Mouse (Mus musculus): ENCODE data around the gene Jund. TPM values are rescaled to one million over a fixed set of nuclear protein-coding genes. Genes with fewer than 3 reads are reported as not detected.
A peak's percentile ranks its signal among the peaks of the same experiment; 100 is the strongest.

Jund gene
- total RNA-seq, 2 experiments from 2014 or later = 79.2 to 130 TPM

- DNase-seq = peak; percentile 3
Measured at GRCm38 (mm10) chr8:70726721-70727120, 28.0 kb downstream of the Jund start.

- DNase-seq = peak; percentile 5
Measured at GRCm38 (mm10) chr8:70729808-70730475, 31.2 kb downstream of the Jund start.

- DNase-seq = peak; percentile 3
Measured at GRCm38 (mm10) chr8:70730956-70731355, 32.2 kb downstream of the Jund start.

- no peak for DNase-seq
Measured at GRCm38 (mm10) chr8:70737705-70738104, 39.0 kb downstream of the Jund start.

- DNase-seq = no peak
Measured at GRCm38 (mm10) chr8:70738211-70738610, 39.5 kb downstream of the Jund start.

- DNase-seq = no peak
Measured at GRCm38 (mm10) chr8:70741661-70742060, 42.9 kb downstream of the Jund start.

GRCm38 (mm10) chr8:70742176-70742575 is 43.4 kb downstream of the Jund start:
- no peak for DNase-seq

- DNase-seq = no peak
Measured at GRCm38 (mm10) chr8:70742981-70743655, 44.4 kb downstream of the Jund start.

GRCm38 (mm10) chr8:70743656-70744590 is 45.2 kb downstream of the Jund start:
- peak; percentile 59 for DNase-seq

GRCm38 (mm10) chr8:70744806-70745205 is 46.1 kb downstream of the Jund start:
- peak; percentile 4 for DNase-seq

- DNase-seq = peak; percentile 6
Measured at GRCm38 (mm10) chr8:70745691-70746220, 47.0 kb downstream of the Jund start.

GRCm38 (mm10) chr8:70746676-70747075 is 47.9 kb downstream of the Jund start:
- peak; percentile 20 for DNase-seq

- peak; percentile 7 for DNase-seq
Measured at GRCm38 (mm10) chr8:70747211-70747890, 48.6 kb downstream of the Jund start.

- DNase-seq = peak; percentile 3
Measured at GRCm38 (mm10) chr8:70748246-70749096, 49.7 kb downstream of the Jund start.

- peak; percentile 7 for DNase-seq
Measured at GRCm38 (mm10) chr8:70749097-70749674, 50.4 kb downstream of the Jund start.

Other genes starting within 250 kb of the Jund start
- gene Klhl26, start 222.0 kb upstream of the Jund start, total RNA-seq (2021) = 1 to 10 TPM; 6.3 to 7.4 TPM
- under 1 TPM; 0.18 to 0.26 TPM for gene Tmem59l, start 211.6 kb upstream of the Jund start, total RNA-seq (2021)
- gene Crlf1, start 205.8 kb upstream of the Jund start, total RNA-seq (2021) = 1 to 10 TPM; 2.8 to 3.4 TPM
- gene Rex1bd, start 192.2 kb upstream of the Jund start, total RNA-seq (2021) = 100 to 1,000 TPM; 120 to 129 TPM
- 1,000 to 10,000 TPM; 1,232 to 1,261 TPM for gene Uba52, start 188.1 kb upstream of the Jund start, total RNA-seq (2021)
- gene Fkbp8, start 171.2 kb upstream of the Jund start, total RNA-seq (2021) = 100 to 1,000 TPM; 135 to 145 TPM
- gene Kxd1, start 171.0 kb upstream of the Jund start, total RNA-seq (2021) = 10 to 100 TPM; 57.8 to 61.0 TPM
- gene Ell, start 159.5 kb upstream of the Jund start, total RNA-seq (2021) = 10 to 100 TPM; 12.7 to 19.8 TPM
- gene Isyna1, start 104.6 kb upstream of the Jund start, total RNA-seq (2021) = 10 to 100 TPM; 30.0 to 31.6 TPM
- 10 to 100 TPM; 31.1 to 40.1 TPM for gene Ssbp4, start 90.1 kb upstream of the Jund start, total RNA-seq (2021)
- 1 to 10 TPM; 1.2 to 3.0 TPM for gene Lrrc25, start 82.8 kb upstream of the Jund start, total RNA-seq (2021)
- gene Gdf15, start 66.5 kb upstream of the Jund start, total RNA-seq (2021) = not detected
- 10 to 100 TPM; 22.5 to 23.4 TPM for gene Pgpep1, start 38.6 kb upstream of the Jund start, total RNA-seq (2021)
- 10 to 100 TPM; 82.3 to 83.0 TPM for gene Lsm4, start 25.7 kb upstream of the Jund start, total RNA-seq (2021)
- not detected for gene Iqcn, start 4.5 kb downstream of the Jund start, total RNA-seq (2021)
- not detected for gene Gm3336, start 19.6 kb downstream of the Jund start, total RNA-seq (2021)
- 1 to 10 TPM; 2.5 to 3.0 TPM for gene Pde4c, start 24.8 kb downstream of the Jund start, total RNA-seq (2021)
- gene Rab3a, start 55.7 kb downstream of the Jund start, total RNA-seq (2021) = 10 to 100 TPM; 44.6 to 50.4 TPM
- 10 to 100 TPM; 30.1 to 31.4 TPM for gene Mpv17l2, start 62.0 kb downstream of the Jund start, total RNA-seq (2021)
- gene Pik3r2, start 77.8 kb downstream of the Jund start, total RNA-seq (2021) = 10 to 100 TPM; 39.4 to 47.2 TPM
- gene Mast3, start 106.1 kb downstream of the Jund start, total RNA-seq (2021) = 1 to 10 TPM; 7.2 to 8.9 TPM
- under 1 TPM; 0.16 to 0.23 TPM for gene Il12rb1, start 109.5 kb downstream of the Jund start, total RNA-seq (2021)
- gene Arrdc2, start 140.8 kb downstream of the Jund start, total RNA-seq (2021) = 10 to 100 TPM in 1 of 2 experiments, 1 to 10 TPM in 1; 4.3 to 27.1 TPM
- gene Kcnn1, start 164.3 kb downstream of the Jund start, total RNA-seq (2021) = 1 to 10 TPM; 3.7 to 3.8 TPM
- 10 to 100 TPM; 42.8 to 45.0 TPM for gene Ccdc124, start 175.0 kb downstream of the Jund start, total RNA-seq (2021)
- under 1 TPM in 1 of 2 experiments, not detected in 1; 0.09 TPM for gene Slc5a5, start 193.8 kb downstream of the Jund start, total RNA-seq (2021)
- gene Rpl18a, start 198.5 kb downstream of the Jund start, total RNA-seq (2021) = 1,000 to 10,000 TPM; 1,533 to 1,604 TPM
- gene Map1s, start 207.0 kb downstream of the Jund start, total RNA-seq (2021) = 10 to 100 TPM; 17.3 to 24.5 TPM